Mouse (Mus musculus): ENCODE results near the gene Casc1.

DNA sequence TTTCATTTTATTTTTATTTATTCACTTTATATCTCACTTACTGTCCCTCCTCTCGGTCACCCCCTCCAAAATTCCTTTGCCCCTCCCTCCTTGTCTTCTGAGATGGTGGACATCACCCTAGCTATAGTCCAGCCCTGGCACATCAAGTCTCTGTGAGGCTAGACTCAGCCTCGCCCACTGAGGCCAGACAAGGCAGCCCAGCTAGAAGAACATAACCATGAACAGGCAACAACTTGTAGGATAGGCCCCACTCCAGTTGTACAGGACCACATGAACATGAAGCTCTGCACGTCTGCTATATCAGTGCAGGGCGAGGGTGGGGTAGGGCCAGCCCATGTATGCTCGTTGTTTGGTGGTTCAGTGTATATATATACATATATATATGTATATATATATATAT is 78.8 kb downstream of the Casc1 start:
- TF ChIP-seq POLR2A (IDR thresholded peaks at IDR 0.05; ENCODE audit: borderline replicate concordance, extremely low read depth, low read depth, low read length) (no peak), CTCF (IDR thresholded peaks at IDR 0.05; ENCODE audit: insufficient read depth, low read length) (no peak)

Data from lung, adult 2 months (tissue).